Mouse (Mus musculus) cerebellum, postnatal 14 days (tissue): ENCODE results near the gene Trmu.
A peak's percentile ranks its signal among the peaks of the same experiment; 100 is the strongest.
"Not testable (repeated sequence)": the region's sequence is repeated elsewhere in the genome, so short reads cannot be mapped to it uniquely, and the experiment has no call there.

Experiments
- DNase-seq, 2 experiments: peaks; one replicate each; pipeline ENCODE4 v3.0.0; 2021; ENCODE audit warnings: mixed read lengths in 2 of 2

Trmu gene

GRCm38 (mm10) chr15:85878848-85879497, at the start of gene Trmu:
Trmu (plus strand) TSS chr15:85879312.
- DNase-seq = peak; percentile 94 to 95

- no peak for DNase-seq
These were observed 49.6 kb upstream of the Trmu start for GRCm38 (mm10) chr15:85829470-85829869.

- peak; percentile 86 to 89 for DNase-seq
These were observed 47.0 kb upstream of the Trmu start, which contains the start of gene Ttc38 for GRCm38 (mm10) chr15:85831954-85832590. Ttc38 (plus strand) TSS chr15:85832306.

GRCm38 (mm10) chr15:85832599-85832998, 46.5 kb upstream of the Trmu start:
- no peak for DNase-seq

- no peak for DNase-seq
These were observed 43.8 kb upstream of the Trmu start for GRCm38 (mm10) chr15:85835335-85835734.

- DNase-seq = no peak
These were observed 42.2 kb upstream of the Trmu start for GRCm38 (mm10) chr15:85836887-85837286.

GRCm38 (mm10) chr15:85840983-85841382, 38.1 kb upstream of the Trmu start:
- DNase-seq = peak in 1 of 2 experiments; percentile 66

GRCm38 (mm10) chr15:85841796-85842360, 37.2 kb upstream of the Trmu start:
- DNase-seq = no peak

GRCm38 (mm10) chr15:85845071-85845470, 34.0 kb upstream of the Trmu start:
- peak; percentile 62 to 74 for DNase-seq

GRCm38 (mm10) chr15:85851656-85852392, 27.3 kb upstream of the Trmu start:
- DNase-seq = peak; percentile 49 to 56

GRCm38 (mm10) chr15:85858980-85859489, 20.1 kb upstream of the Trmu start:
- DNase-seq = peak in 1 of 2 experiments; percentile 50

GRCm38 (mm10) chr15:85859490-85860031, 19.6 kb upstream of the Trmu start, which contains the start of gene Gtse1:
Gtse1 (plus strand) TSS chr15:85859745.
- peak; percentile 94 to 95 for DNase-seq

- not testable (repeated sequence) for DNase-seq
These were observed 13.2 kb upstream of the Trmu start for GRCm38 (mm10) chr15:85865913-85866312.

GRCm38 (mm10) chr15:85867696-85868095, 11.4 kb upstream of the Trmu start:
- DNase-seq = peak; percentile 87

- no peak for DNase-seq
These were observed 1.8 kb upstream of the Trmu start for GRCm38 (mm10) chr15:85877336-85877735.

GRCm38 (mm10) chr15:85879498-85879895, 385 bp downstream of the Trmu start:
- peak in 1 of 2 experiments; percentile 66 for DNase-seq

GRCm38 (mm10) chr15:85885606-85886005, 6.5 kb downstream of the Trmu start:
- no peak for DNase-seq

- DNase-seq = no peak
These were observed 10.1 kb downstream of the Trmu start for GRCm38 (mm10) chr15:85889235-85889634.

GRCm38 (mm10) chr15:85891971-85892370, 12.9 kb downstream of the Trmu start:
- peak; percentile 64 to 77 for DNase-seq

GRCm38 (mm10) chr15:85892498-85893118, 13.5 kb downstream of the Trmu start:
- no peak for DNase-seq

- no peak for DNase-seq
These were observed 14.8 kb downstream of the Trmu start for GRCm38 (mm10) chr15:85893871-85894270.

- DNase-seq = peak; percentile 94 to 98
These were observed 17.2 kb downstream of the Trmu start for GRCm38 (mm10) chr15:85896284-85896683.
